Mouse (Mus musculus) heart, postnatal 0 days (tissue): ENCODE data around the gene Tcl1b4. TPM values are rescaled to one million over a fixed set of nuclear protein-coding genes. Genes with fewer than 3 reads are reported as not detected.
"Not testable (repeated sequence)": the region's sequence is repeated elsewhere in the genome, so short reads cannot be mapped to it uniquely, and the experiment has no call there.

Experiments
- ATAC-seq: fragments of 200-750 bp; cut with Nextera tagmentation; 2 replicates; pipeline ENCODE4 v1.8.0; 2017; ENCODE audit warnings: low read depth, moderate number of reproducible peaks, moderate library complexity; ENCODE audit not compliant: insufficient read depth
- DNase-seq: peaks from one replicate; pipeline ENCODE4 v3.0.0-alpha.2; 2016; ENCODE audit warnings: low spot score
- H3K27ac ChIP-seq: fragments of 300-500 bp; sonication (generic); 2 replicates; pipeline ENCODE4 v1.5.1; 2014; ENCODE audit warnings: low read depth, mild to moderate bottlenecking
- H3K27me3 ChIP-seq: fragments of 300-500 bp; sonication (generic); 2 replicates; pipeline ENCODE4 v1.6.1; 2014; ENCODE audit warnings: low read length, mixed read lengths; ENCODE audit not compliant: control insufficient read depth, insufficient read depth
- H3K36me3 ChIP-seq: fragments of 300-500 bp; sonication (generic); replicated peaks from 2 replicates; pipeline ENCODE4 v1.6.1; 2014; ENCODE audit warnings: low read length, mixed read lengths; ENCODE audit not compliant: control insufficient read depth, insufficient read depth
- H3K4me1 ChIP-seq: fragments of 300-500 bp; sonication (generic); 2 replicates; pipeline ENCODE4 v1.6.1; 2014; ENCODE audit warnings: antibody characterized with exemption; ENCODE audit not compliant: control insufficient read depth, insufficient read depth
- H3K4me2 ChIP-seq: fragments of 300-500 bp; sonication (generic); 2 replicates; pipeline ENCODE4 v1.6.1; 2014; ENCODE audit warnings: low read depth, mild to moderate bottlenecking, low read length, moderate library complexity
- H3K4me3 ChIP-seq: fragments of 300-500 bp; sonication (generic); 2 replicates; pipeline ENCODE4 v1.5.1; 2014; ENCODE audit warnings: low read depth, low read length
- H3K9ac ChIP-seq: fragments of 300-500 bp; sonication (generic); replicated peaks from 2 replicates; pipeline ENCODE4 v1.6.1; 2014; ENCODE audit warnings: low read depth, low read length, mixed read lengths
- H3K9me3 ChIP-seq: fragments of 300-500 bp; sonication (generic); replicated peaks from 2 replicates; pipeline ENCODE4 v1.6.1; 2016; ENCODE audit warnings: low read length; ENCODE audit not compliant: control insufficient read depth
- CTCF ChIP-seq: IDR thresholded peaks from 2 replicates; pipeline ENCODE4 v1.5.1; 2016; ENCODE audit warnings: antibody characterized with exemption, control low read depth, low read depth
- EP300 ChIP-seq: IDR thresholded peaks from 2 replicates; pipeline ENCODE4 v1.6.1; 2016; ENCODE audit warnings: antibody characterized with exemption, low read depth
- WGBS: fragments of 180-500 bp; shearing (Covaris S2); extraction: QIAGEN DNeasy Blood & Tissue Kit; methylation state at CpG from one replicate; pipeline ENCODE4 v1.1.7; 2014; 5-methylcytosine and 5-hydroxymethylcytosine counted together
- polyA plus RNA-seq: library from polyadenylated mRNA; unstranded; fragments of >200 nt; fragmentation: Nextera tagmentation; extraction: Ambion mirVana; gene quantifications from 2 replicates; pipeline ENCODE4 v1.2.1, GENCODE M21; 2015
- total RNA-seq: library from RNA; depleted of rRNA; stranded (reverse); fragments of >200 nt; gene quantifications from 2 replicates; pipeline ENCODE4 v1.2.3, GENCODE M21; 2014; ENCODE audit warnings: low replicate concordance; rRNA removed

The Tcl1b4 gene
- total RNA-seq (not detected in 2 replicates), polyA plus RNA-seq (not detected in 2 replicates)

DNA sequence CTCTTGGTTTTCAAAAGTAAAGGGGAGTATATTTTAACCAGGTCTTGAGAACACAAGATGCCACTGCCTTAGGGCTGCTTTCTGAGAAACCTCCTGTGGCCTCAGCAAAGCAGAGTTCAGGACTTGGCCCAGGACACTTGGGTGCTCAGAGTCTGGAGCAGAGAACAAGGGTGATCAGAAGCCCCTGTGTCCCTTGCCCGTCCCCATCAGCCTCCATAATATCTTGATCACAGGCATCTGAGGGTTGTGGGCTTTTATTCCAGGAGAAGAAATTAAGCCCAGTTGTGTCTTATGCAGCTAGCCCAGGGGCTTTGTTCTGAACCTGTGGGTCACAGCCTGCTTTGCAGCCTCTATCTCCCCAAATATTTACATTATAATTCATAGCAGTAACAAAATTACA is at the start of gene Tcl1b4:
Gene Tcl1b4, plus strand, starts transcription at position 301 of the 400 bp plus-strand sequence.
- H3K36me3 ChIP-seq, H3K9me3 ChIP-seq: not testable (repeated sequence)

GRCm38 (mm10) chr12:105155286-105155685 is 46.5 kb upstream of the Tcl1b4 start:
- H3K4me2 ChIP-seq, H3K4me3 ChIP-seq, H3K36me3 ChIP-seq, H3K27me3 ChIP-seq, H3K9ac ChIP-seq, H3K4me1 ChIP-seq, DNase-seq, H3K27ac ChIP-seq, H3K9me3 ChIP-seq: not testable (repeated sequence)
- peak; percentile 30; the same call in 1 of the 2 replicates for ATAC-seq
- 33% methylated on average over 4 of the region's 4 CpGs for WGBS

More for the DNA sequence above, at the start of gene Tcl1b4:
- H3K4me2 ChIP-seq, H3K9ac ChIP-seq, ATAC-seq, H3K4me1 ChIP-seq, DNase-seq, H3K4me3 ChIP-seq, H3K27ac ChIP-seq, H3K27me3 ChIP-seq: not testable (repeated sequence)
- 68% methylated on average over 1 of the region's 1 CpGs for WGBS

DNA sequence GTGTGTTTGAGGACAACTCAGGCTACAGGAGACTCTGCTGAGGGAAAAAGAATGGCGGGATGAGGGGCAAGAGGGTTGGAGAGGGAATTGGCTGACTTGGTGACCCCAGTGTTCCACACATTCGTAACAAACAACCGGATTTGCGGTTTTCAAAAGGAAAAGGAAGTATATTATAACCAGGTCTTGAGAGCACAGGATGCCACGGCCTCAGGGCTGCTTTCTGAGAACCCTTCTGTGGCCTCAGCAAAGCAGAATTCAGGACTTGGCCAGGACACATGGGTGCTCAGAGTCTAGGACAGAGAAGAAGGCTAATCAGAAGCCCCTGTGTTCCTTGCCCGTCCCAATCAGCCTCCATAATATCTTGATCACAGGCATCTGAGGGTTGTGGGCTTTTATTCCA is 42.9 kb upstream of the Tcl1b4 start:
- H3K36me3 ChIP-seq: no peaks in the 10 kb centered on the region
- no peaks in the 10 kb centered on the region for H3K27me3 ChIP-seq
- 62% methylated on average over 6 of the region's 6 CpGs for WGBS
- ATAC-seq: no peak
- DNase-seq: no peak
- no peaks in the 10 kb centered on the region for H3K4me1 ChIP-seq
- no peak overlapping the region for H3K9ac ChIP-seq
- TF ChIP-seq EP300 (no peak), CTCF (no peak)
- H3K9me3 ChIP-seq: no peaks in the 10 kb centered on the region
- no peak overlapping the region for H3K4me3 ChIP-seq
- H3K27ac ChIP-seq: no peak overlapping the region
- H3K4me2 ChIP-seq: no peak overlapping the region

GRCm38 (mm10) chr12:105159390-105159789 is 42.4 kb upstream of the Tcl1b4 start, which contains the start of gene Tcl1b1:
Gene Tcl1b1, plus strand, starts transcription at chr12:105159690.
- H3K9ac ChIP-seq: no peak within 1 kb of the TSS
- H3K4me2 ChIP-seq: no peak within 1 kb of the TSS
- no peak within 1 kb of the TSS for H3K4me3 ChIP-seq
- no peak for ATAC-seq
- no peak for DNase-seq
- TF ChIP-seq CTCF (no peak), EP300 (no peak)
- H3K4me1 ChIP-seq: no peaks in the 10 kb centered on the region
- H3K9me3 ChIP-seq: no peaks in the 10 kb centered on the region
- H3K36me3 ChIP-seq: no peaks in the 10 kb centered on the region
- H3K27ac ChIP-seq: no peak within 1 kb of the TSS
- WGBS: 74% methylated on average over 4 of the region's 4 CpGs
- H3K27me3 ChIP-seq: no peaks in the 10 kb centered on the region

DNA sequence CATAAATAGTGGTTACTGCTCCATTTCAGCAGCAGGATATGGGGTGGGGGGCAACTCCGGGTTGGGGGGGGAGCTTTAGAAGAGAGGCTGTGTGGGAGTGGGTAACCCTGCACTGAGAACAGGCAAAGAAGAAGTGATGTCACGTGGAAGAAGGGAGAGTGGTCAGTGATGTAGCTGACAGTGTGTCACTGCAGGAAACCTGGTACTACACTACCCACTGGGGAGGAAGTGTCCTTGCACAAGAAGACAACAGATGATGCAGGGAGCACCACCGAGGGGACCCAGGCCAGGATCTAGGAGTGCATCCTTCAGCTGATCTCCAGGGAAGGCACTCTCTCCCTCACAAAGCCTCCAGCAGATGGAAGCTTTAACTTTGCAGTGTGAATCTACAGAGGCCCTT is 35.0 kb upstream of the Tcl1b4 start:
- Histone ChIP-seq H3K9ac (no peak overlapping the region), H3K4me1 (no peaks in the 10 kb centered on the region), H3K27me3 (no peaks in the 10 kb centered on the region), H3K9me3 (no peaks in the 10 kb centered on the region), H3K4me3 (no peak overlapping the region), H3K27ac (no peak overlapping the region), H3K4me2 (no peak overlapping the region), H3K36me3 (no peaks in the 10 kb centered on the region)
- DNase-seq: no peak
- TF ChIP-seq CTCF: no peak
- no peak for TF ChIP-seq EP300
- ATAC-seq: no peak
- 44% methylated on average over 3 of the region's 3 CpGs for WGBS

GRCm38 (mm10) chr12:105173366-105173765 is 28.4 kb upstream of the Tcl1b4 start:
- no peak overlapping the region for H3K4me2 ChIP-seq
- H3K4me3 ChIP-seq: no peak overlapping the region
- no peaks in the 10 kb centered on the region for H3K9me3 ChIP-seq
- no peaks in the 10 kb centered on the region for H3K4me1 ChIP-seq
- DNase-seq: no peak
- H3K36me3 ChIP-seq: no peaks in the 10 kb centered on the region
- no peak for ATAC-seq
- no peak overlapping the region for H3K27ac ChIP-seq
- H3K27me3 ChIP-seq: no peaks in the 10 kb centered on the region
- WGBS: 57% methylated on average over 2 of the region's 2 CpGs
- no peak overlapping the region for H3K9ac ChIP-seq
- TF ChIP-seq EP300: no peak
- no peak for TF ChIP-seq CTCF

DNA sequence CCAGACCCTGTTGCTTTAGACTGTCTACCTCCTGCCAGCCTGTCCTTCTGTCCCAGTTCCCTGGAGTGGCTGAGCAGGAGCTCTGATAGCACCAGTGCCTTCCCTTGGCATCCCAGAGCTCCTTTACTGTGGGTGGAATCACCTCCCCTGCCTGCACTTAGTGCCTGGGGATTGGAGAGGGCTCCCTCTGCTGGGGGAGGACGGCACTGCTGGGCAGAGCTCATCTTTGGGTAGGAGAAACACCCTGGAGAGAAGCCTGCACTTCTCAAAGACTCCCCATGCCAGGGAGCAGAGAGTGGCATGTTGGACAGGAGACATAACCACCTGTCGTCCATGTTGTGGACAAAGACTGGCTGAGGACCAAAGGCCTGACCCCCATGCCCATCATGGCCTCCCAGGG is 27.4 kb upstream of the Tcl1b4 start:
- H3K4me1 ChIP-seq, H3K4me2 ChIP-seq, DNase-seq, H3K9me3 ChIP-seq, ATAC-seq, H3K27ac ChIP-seq, H3K36me3 ChIP-seq, H3K4me3 ChIP-seq, H3K9ac ChIP-seq, H3K27me3 ChIP-seq: not testable (repeated sequence)
- WGBS: 25% methylated on average over 2 of the region's 2 CpGs

GRCm38 (mm10) chr12:105176044-105176443 is 25.7 kb upstream of the Tcl1b4 start, which contains the start of gene Tcl1b5:
Gene Tcl1b5, plus strand, starts transcription at chr12:105176344.
- H3K9ac ChIP-seq, DNase-seq, H3K4me2 ChIP-seq, H3K27me3 ChIP-seq, H3K27ac ChIP-seq, H3K36me3 ChIP-seq, H3K4me1 ChIP-seq, H3K9me3 ChIP-seq, H3K4me3 ChIP-seq, ATAC-seq: not testable (repeated sequence)
- 44% methylated on average over 3 of the region's 3 CpGs for WGBS
